Mouse (Mus musculus) CH12.LX (cell line): Measurements from ENCODE around the gene Lrrk2.

Experiments used
- CTCF ChIP-seq, 2 experiments: IDR thresholded peaks in 1 of 2; conservative IDR thresholded peaks in 1 of 2; 2 replicates each; pipeline ENCODE4 v1.5.1; 2011 to 2012; ENCODE audit warnings: low read depth in 2 of 2, low read length in 2 of 2, improper control_type of control experiment in 1 of 2, inconsistent platforms in 1 of 2, mild to moderate bottlenecking in 1 of 2, moderate library complexity in 1 of 2
- GABPA ChIP-seq: IDR thresholded peaks from 2 replicates; pipeline ENCODE4 v1.6.1; 2012; ENCODE audit warnings: low read depth, low read length, improper control_type of control experiment, inconsistent platforms; ENCODE audit not compliant: insufficient replicate concordance
- JUND ChIP-seq: conservative IDR thresholded peaks from 2 replicates; pipeline ENCODE4 v1.6.1; 2011; ENCODE audit warnings: low read depth, low read length, improper control_type of control experiment
- KAT2A ChIP-seq: IDR thresholded peaks from 2 replicates; pipeline ENCODE4 v1.6.1; 2012; ENCODE audit warnings: low read length, improper control_type of control experiment, inconsistent platforms; ENCODE audit not compliant: insufficient replicate concordance
- MAX ChIP-seq: IDR thresholded peaks from 2 replicates; pipeline ENCODE4 v1.6.1; 2011; ENCODE audit warnings: low read length, improper control_type of control experiment
- POLR2A ChIP-seq: IDR thresholded peaks from 2 replicates; pipeline ENCODE4 v1.6.1; 2011; ENCODE audit warnings: low read depth, mild to moderate bottlenecking, improper control_type of control experiment, low read length
- POLR2AphosphoS2 ChIP-seq: IDR thresholded peaks from 2 replicates; pipeline ENCODE4 v1.6.1; 2011; ENCODE audit warnings: low read depth, low read length, improper control_type of control experiment
- RAD21 ChIP-seq: IDR thresholded peaks from 2 replicates; pipeline ENCODE4 v1.6.1; 2011; ENCODE audit warnings: low read depth, mild to moderate bottlenecking, low read length, improper control_type of control experiment, moderate library complexity
- RCOR1 ChIP-seq: conservative IDR thresholded peaks from 2 replicates; pipeline ENCODE4 v1.6.1; 2012; ENCODE audit warnings: low read depth, mild to moderate bottlenecking, inconsistent platforms, low read length, improper control_type of control experiment
- TBP ChIP-seq: conservative IDR thresholded peaks from 2 replicates; pipeline ENCODE4 v1.6.1; 2011; ENCODE audit warnings: low read depth, low read length, improper control_type of control experiment
- USF1 ChIP-seq: IDR thresholded peaks from 2 replicates; pipeline ENCODE4 v1.6.1; 2014; ENCODE audit warnings: low read depth, mild to moderate bottlenecking, inconsistent platforms, low read length, improper control_type of control experiment
- ZC3H11A ChIP-seq: IDR thresholded peaks from 2 replicates; pipeline ENCODE4 v1.6.1; 2012; ENCODE audit warnings: low read depth, mild to moderate bottlenecking, inconsistent platforms, low read length, improper control_type of control experiment
- ZNF384 ChIP-seq: IDR thresholded peaks from 2 replicates; pipeline ENCODE4 v1.6.1; 2012; ENCODE audit warnings: low read depth, low read length, improper control_type of control experiment, inconsistent platforms

GRCm38 (mm10) chr15:91633051-91633450 lies 39.9 kb upstream of the Lrrk2 start:
- TF ChIP-seq MAX (no peak), USF1 (no peak), POLR2A (no peak), GABPA (no peak), ZNF384 (no peak), CTCF (conservative IDR thresholded peaks at IDR 0.05 in 1 of 2, IDR thresholded peaks at IDR 0.05 in 1 of 2; ENCODE audit: low read depth in 2 of 2, low read length in 2 of 2) (no peak), RAD21 (no peak), TBP (no peak), KAT2A (no peak), RCOR1 (no peak), POLR2AphosphoS2 (no peak), JUND (no peak), ZC3H11A (no peak)
